Mouse (Mus musculus) gastrocnemius, postnatal 25 days (tissue): ENCODE data around the gene Ufd1. TPM values are rescaled to one million over a fixed set of nuclear protein-coding genes. Genes with fewer than 3 reads are reported as not detected.
"Not testable (repeated sequence)": the region's sequence is repeated elsewhere in the genome, so short reads cannot be mapped to it uniquely, and the experiment has no call there.

Source experiments
- DNase-seq: peaks from one replicate; pipeline ENCODE4 v3.0.0; 2022
- total RNA-seq, 2 experiments: library from RNA; stranded (reverse); gene quantifications; 1 replicate in 1 of 2; 2 replicates in 1 of 2; pipeline ENCODE4 v1.2.3; 2021

Ufd1 gene
- total RNA-seq, 2 experiments from 2014 or later = 38.9 to 39.8 TPM

- no peak for DNase-seq
These were observed 2.6 kb upstream of the Ufd1 start for GRCm38 (mm10) chr16:18809001-18809400.

GRCm38 (mm10) chr16:18811032-18811431 is 547 bp upstream of the Ufd1 start:
- DNase-seq = no peak

GRCm38 (mm10) chr16:18812385-18812910 is 869 bp downstream of the Ufd1 start:
- no peak for DNase-seq

- DNase-seq = no peak
These were observed 10.8 kb downstream of the Ufd1 start for GRCm38 (mm10) chr16:18822356-18822755.

GRCm38 (mm10) chr16:18822925-18823324 is 11.3 kb downstream of the Ufd1 start:
- DNase-seq = no peak

- DNase-seq = no peak
These were observed 17.1 kb downstream of the Ufd1 start for GRCm38 (mm10) chr16:18828630-18829029.

DNA sequence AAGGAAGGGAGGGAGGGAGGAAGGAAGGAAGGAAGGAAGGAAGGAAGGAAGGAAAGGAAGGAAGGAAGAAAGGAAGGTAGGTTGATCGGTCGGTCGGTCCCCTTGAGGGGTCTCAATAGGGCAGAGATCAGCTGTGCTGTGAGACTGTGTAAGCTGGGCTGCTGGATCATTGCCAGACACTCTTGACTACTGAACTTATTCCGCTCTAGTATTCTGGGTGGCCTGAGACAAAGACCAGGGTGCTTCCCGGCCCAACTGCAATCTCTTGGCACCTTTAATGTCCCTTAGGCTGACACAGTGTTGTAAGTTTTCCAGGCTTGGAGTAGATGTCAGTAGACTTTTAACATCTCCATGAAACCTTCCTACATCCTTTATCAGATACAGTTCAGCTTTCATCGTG is 17.5 kb downstream of the Ufd1 start:
- DNase-seq = no peak

GRCm38 (mm10) chr16:18833486-18833885 is 21.9 kb downstream of the Ufd1 start:
- DNase-seq = no peak

DNA sequence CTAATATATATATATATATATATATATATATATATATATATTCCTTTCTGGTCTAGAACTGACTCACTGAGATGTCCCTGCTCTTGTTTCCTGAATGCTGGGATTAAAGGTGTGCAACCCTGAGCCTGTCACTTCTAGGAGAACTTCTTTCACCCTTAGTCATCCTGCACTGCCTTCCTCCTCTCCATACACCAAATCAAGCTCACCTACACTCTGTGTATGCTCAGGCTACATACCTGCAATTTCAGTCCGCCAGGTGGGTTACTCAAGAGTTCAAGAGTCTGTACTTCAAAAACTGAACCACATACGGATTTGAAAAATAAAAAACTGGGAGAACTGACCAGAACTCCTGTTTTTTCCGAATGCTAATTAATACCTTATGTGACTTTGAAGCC is 24.5 kb downstream of the Ufd1 start:
- no peak for DNase-seq

- DNase-seq = peak; percentile 91
These were observed 25.1 kb downstream of the Ufd1 start, which contains the start of the genes 2510002D24Rik and Gm28539 for GRCm38 (mm10) chr16:18836468-18837208. Gene 2510002D24Rik, plus strand, starts transcription at chr16:18836578. Gene Gm28539, plus strand, starts transcription at chr16:18836584.

- DNase-seq = no peak
These were observed 26.8 kb downstream of the Ufd1 start for GRCm38 (mm10) chr16:18838346-18838745.

- no peak for DNase-seq
These were observed 34.8 kb downstream of the Ufd1 start for GRCm38 (mm10) chr16:18846301-18846820.

DNA sequence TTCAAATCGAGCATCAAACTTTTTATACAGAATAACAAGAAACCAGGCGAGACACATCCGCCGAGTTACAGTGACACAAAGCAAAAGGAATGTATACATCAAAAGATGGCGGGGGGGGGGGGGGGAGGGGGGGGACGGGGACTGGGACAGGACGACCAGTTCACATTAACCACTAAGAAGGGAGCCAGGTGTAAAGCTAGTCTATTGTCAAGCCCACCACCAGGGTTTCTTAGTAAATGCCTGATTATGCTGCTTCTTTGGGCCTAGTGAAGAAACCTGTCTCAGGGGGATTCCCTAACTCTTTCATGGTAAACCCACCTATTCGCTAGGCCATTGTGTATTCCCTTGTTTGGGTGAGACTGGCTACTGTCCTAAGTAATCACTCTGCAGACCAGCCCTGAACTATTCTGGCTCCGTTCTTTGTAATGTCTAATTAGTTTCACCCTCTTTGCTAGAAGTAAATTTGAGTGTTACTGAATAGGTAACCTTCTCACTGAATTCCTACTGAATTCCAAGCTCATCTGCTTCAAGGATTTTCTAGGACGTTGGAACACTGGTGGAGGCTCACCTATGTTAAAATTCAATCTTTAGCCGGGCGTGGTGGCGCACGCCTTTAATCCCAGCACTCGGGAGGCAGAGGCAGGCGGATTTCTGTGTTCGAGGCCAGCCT is 38.1 kb downstream of the Ufd1 start:
- not testable (repeated sequence) for DNase-seq

GRCm38 (mm10) chr16:18858551-18858950 is 47.0 kb downstream of the Ufd1 start:
- no peak for DNase-seq

GRCm38 (mm10) chr16:18860186-18860585 is 48.6 kb downstream of the Ufd1 start:
- peak; percentile 61 for DNase-seq

DNA sequence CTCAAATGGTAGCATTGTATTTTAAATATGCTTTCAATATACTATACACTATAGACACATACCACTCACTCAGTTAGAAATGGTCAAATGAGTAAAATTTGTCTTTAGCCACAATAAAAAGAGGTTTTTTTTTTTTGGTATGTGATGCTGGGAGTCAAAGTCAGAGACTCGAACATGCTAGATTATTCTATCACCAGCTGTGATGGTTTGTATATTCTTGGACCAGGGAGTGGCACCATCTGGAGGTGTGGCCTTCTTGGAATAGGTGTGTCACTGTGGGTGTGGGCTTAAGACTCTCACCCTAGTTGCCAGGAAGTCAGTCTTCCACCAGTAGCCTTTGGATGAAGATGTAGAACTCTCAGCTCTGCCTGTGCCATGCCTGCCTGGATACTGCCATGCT is 58.9 kb downstream of the Ufd1 start:
- DNase-seq = not testable (repeated sequence)

- DNase-seq = no peak
These were observed 64.5 kb downstream of the Ufd1 start for GRCm38 (mm10) chr16:18876091-18876441.

GRCm38 (mm10) chr16:18876442-18877308 is 65.1 kb downstream of the Ufd1 start, which contains the start of the genes Mrpl40 and Hira:
Gene Mrpl40, minus strand, starts transcription at chr16:18876862.
Gene Hira, plus strand, starts transcription at chr16:18877037.
- peak; percentile 96 for DNase-seq

DNA sequence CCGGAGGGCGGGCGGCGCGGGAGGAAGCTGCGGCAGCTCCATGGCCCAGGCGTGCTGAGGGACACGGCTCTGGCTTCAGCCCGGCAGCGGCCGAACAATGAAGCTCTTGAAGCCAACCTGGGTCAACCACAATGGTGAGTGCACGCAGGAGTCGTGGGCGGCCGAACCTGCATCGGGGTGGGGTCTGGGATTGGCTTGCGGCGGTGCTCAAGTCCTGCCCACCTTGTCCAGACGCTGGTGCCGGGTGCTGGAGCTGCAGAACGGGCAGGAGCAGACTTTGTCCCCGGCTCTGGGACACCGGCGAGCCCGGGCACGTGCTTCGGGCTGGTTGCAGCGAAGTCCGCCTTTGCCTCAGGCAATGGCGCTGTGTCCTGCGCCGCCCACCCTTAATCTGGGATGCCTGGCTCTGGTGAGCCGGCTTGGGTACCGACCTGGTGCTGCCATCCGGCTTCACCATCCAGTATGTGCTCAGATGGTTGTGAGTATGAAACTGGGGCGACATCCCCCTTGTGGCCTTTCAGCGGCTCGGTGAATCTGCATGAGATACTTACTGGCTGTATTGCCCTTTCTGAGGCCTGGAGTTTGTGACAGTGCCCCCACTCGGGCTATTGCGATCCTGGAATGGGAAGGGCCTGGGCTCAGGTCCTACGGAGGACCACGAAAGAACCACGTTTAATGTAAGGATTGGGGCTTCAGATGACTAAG is 66.0 kb downstream of the Ufd1 start:
- DNase-seq = peak; percentile 27

GRCm38 (mm10) chr16:18878091-18878720 is 66.6 kb downstream of the Ufd1 start:
- no peak for DNase-seq

DNA sequence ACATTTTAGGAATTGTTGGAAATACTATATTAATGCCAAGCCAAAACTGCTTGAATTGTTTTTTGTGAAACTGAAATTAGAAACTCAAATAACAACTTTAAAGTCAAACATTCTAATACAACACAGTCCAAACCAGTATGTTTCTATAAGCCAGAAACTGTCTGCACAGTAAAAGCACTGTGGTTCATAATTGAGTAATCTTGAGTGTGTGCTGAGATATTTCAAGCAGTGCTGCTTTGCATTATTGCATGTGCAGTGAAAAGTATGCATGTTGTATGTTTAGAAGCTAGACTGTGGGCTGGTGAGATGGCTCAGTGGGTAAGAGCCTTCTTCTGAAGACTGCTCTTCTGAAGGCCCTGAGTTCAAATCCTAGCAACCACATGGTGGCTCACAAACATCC is 72.5 kb downstream of the Ufd1 start:
- DNase-seq = no peak
